Mouse (Mus musculus) midbrain, embryonic 11.5 days (tissue): ENCODE measurements around the gene Stx18. TPM values are rescaled to one million over a fixed set of nuclear protein-coding genes. Genes with fewer than 3 reads are reported as not detected.
A peak's percentile ranks its signal among the peaks of the same experiment; 100 is the strongest.

Source experiments
- ATAC-seq: fragments of 200-750 bp; cut with Nextera tagmentation; 2 replicates; pipeline ENCODE4 v1.8.0; 2017; ENCODE audit warnings: moderate TSS enrichment, moderate library complexity; ENCODE audit not compliant: low FRiP score
- DNase-seq: peaks from one replicate; pipeline ENCODE4 v3.0.0; 2015; ENCODE audit warnings: low spot score; ENCODE audit errors: missing footprints
- H3K27ac ChIP-seq: fragments of 300-500 bp; sonication (generic); 2 replicates; pipeline ENCODE4 v1.5.1; 2014; ENCODE audit warnings: low read depth, low read length
- H3K27me3 ChIP-seq: fragments of 300-500 bp; sonication (generic); 2 replicates; pipeline ENCODE4 v1.6.1; 2014; ENCODE audit warnings: mild to moderate bottlenecking, low read length, moderate library complexity, mixed read lengths; ENCODE audit not compliant: control insufficient read depth, insufficient read depth
- H3K36me3 ChIP-seq: fragments of 300-500 bp; sonication (generic); 2 replicates; pipeline ENCODE4 v1.6.1; 2014; ENCODE audit warnings: mild to moderate bottlenecking, low read length, moderate library complexity, mixed read lengths; ENCODE audit not compliant: control insufficient read depth, insufficient read depth
- H3K4me1 ChIP-seq: fragments of 300-500 bp; sonication (generic); 2 replicates; pipeline ENCODE4 v1.6.1; 2014; ENCODE audit warnings: low read length; ENCODE audit not compliant: control insufficient read depth, insufficient read depth
- H3K4me2 ChIP-seq: fragments of 300-500 bp; sonication (generic); 2 replicates; pipeline ENCODE4 v1.6.1; 2014; ENCODE audit warnings: mild to moderate bottlenecking, moderate library complexity
- H3K4me3 ChIP-seq: fragments of 300-500 bp; sonication (generic); 2 replicates; pipeline ENCODE4 v1.5.1; 2014; ENCODE audit warnings: low read depth, low read length
- H3K9ac ChIP-seq: fragments of 300-500 bp; sonication (generic); 2 replicates; pipeline ENCODE4 v1.6.1; 2014; ENCODE audit warnings: low read length
- H3K9me3 ChIP-seq: fragments of 300-500 bp; sonication (generic); 2 replicates; pipeline ENCODE4 v1.6.1; 2016; ENCODE audit warnings: low read length; ENCODE audit not compliant: control insufficient read depth
- WGBS: fragments of 180-500 bp; shearing (Covaris S2); extraction: QIAGEN DNeasy Blood & Tissue Kit; methylation state at CpG from one replicate; pipeline ENCODE4 v1.1.7; 2014; 5-methylcytosine and 5-hydroxymethylcytosine counted together
- polyA plus RNA-seq: library from polyadenylated mRNA; unstranded; fragments of >200 nt; fragmentation: Nextera tagmentation; extraction: Ambion mirVana; gene quantifications from 2 replicates; pipeline ENCODE4 v1.2.1, GENCODE M21; 2014

Gene Stx18
- 48.6 and 56.7 TPM in 2 replicates for polyA plus RNA-seq

GRCm38 (mm10) chr5:38038710-38039592 lies at the start of gene Stx18:
TSS of gene Stx18 (plus strand) at chr5:38038742.
- peak; percentile 98 for DNase-seq
- peak within 1 kb of the TSS; percentile 84 for H3K4me3 ChIP-seq
- H3K36me3 ChIP-seq: no peaks in the 10 kb centered on the region
- peaks cover 6% of the 10 kb centered on the region; the same call in 1 of the 2 replicates for H3K4me1 ChIP-seq
- H3K4me2 ChIP-seq: peak within 1 kb of the TSS; percentile 72
- peak within 1 kb of the TSS; percentile 90 for H3K9ac ChIP-seq
- no peak within 1 kb of the TSS for H3K27ac ChIP-seq
- H3K27me3 ChIP-seq: no peaks in the 10 kb centered on the region
- H3K9me3 ChIP-seq: no peaks in the 10 kb centered on the region
- under 1% methylated on average over 57 of the region's 57 CpGs for WGBS
- peak; percentile 97 for ATAC-seq

GRCm38 (mm10) chr5:37992346-37992745 lies 46.2 kb upstream of the Stx18 start:
- Histone ChIP-seq H3K9me3 (no peaks in the 10 kb centered on the region), H3K9ac (no peak overlapping the region), H3K4me2 (no peak overlapping the region), H3K36me3 (no peaks in the 10 kb centered on the region), H3K27me3 (no peaks in the 10 kb centered on the region), H3K27ac (no peak overlapping the region), H3K4me3 (no peak overlapping the region), H3K4me1 (no peaks in the 10 kb centered on the region)
- peak; percentile 76 for DNase-seq
- WGBS: 91% methylated on average over 5 of the region's 5 CpGs
- ATAC-seq: no peak

GRCm38 (mm10) chr5:37998805-37999204 lies 39.7 kb upstream of the Stx18 start:
- DNase-seq (peak; percentile 45), ATAC-seq (no peak)
- Histone ChIP-seq H3K27me3 (no peaks in the 10 kb centered on the region), H3K4me3 (no peak overlapping the region), H3K9ac (no peak overlapping the region), H3K4me1 (no peaks in the 10 kb centered on the region; the same call in 1 of the 2 replicates), H3K36me3 (no peaks in the 10 kb centered on the region), H3K27ac (no peak overlapping the region), H3K9me3 (no peaks in the 10 kb centered on the region), H3K4me2 (no peak overlapping the region)
- 85% methylated on average over 2 of the region's 2 CpGs for WGBS

GRCm38 (mm10) chr5:38002573-38002972 lies 36.0 kb upstream of the Stx18 start:
- 25% methylated on average over 4 of the region's 4 CpGs for WGBS
- no peak overlapping the region for H3K4me2 ChIP-seq
- H3K9me3 ChIP-seq: no peaks in the 10 kb centered on the region
- H3K9ac ChIP-seq: no peak overlapping the region
- no peaks in the 10 kb centered on the region for H3K27me3 ChIP-seq
- H3K36me3 ChIP-seq: no peaks in the 10 kb centered on the region
- no peak for DNase-seq
- ATAC-seq: no peak
- no peak overlapping the region for H3K27ac ChIP-seq
- H3K4me3 ChIP-seq: no peak overlapping the region
- peaks cover 3% of the 10 kb centered on the region; the same call in 1 of the 2 replicates for H3K4me1 ChIP-seq

GRCm38 (mm10) chr5:38004746-38005145 lies 33.8 kb upstream of the Stx18 start:
- Histone ChIP-seq H3K27me3 (no peaks in the 10 kb centered on the region), H3K4me1 (peaks cover 3% of the 10 kb centered on the region; the same call in 1 of the 2 replicates), H3K36me3 (no peaks in the 10 kb centered on the region), H3K9ac (no peak overlapping the region), H3K9me3 (no peaks in the 10 kb centered on the region), H3K27ac (no peak overlapping the region), H3K4me2 (no peak overlapping the region), H3K4me3 (no peak overlapping the region)
- WGBS: 90% methylated on average over 5 of the region's 5 CpGs
- ATAC-seq: no peak
- no peak for DNase-seq

- ATAC-seq (peak; percentile 74), DNase-seq (peak; percentile 87)
- H3K27me3 ChIP-seq: no peaks in the 10 kb centered on the region
- peaks cover 3% of the 10 kb centered on the region; the same call in 1 of the 2 replicates for H3K4me1 ChIP-seq
- H3K4me2 ChIP-seq: no peak overlapping the region
- 46% methylated on average over 17 of the region's 17 CpGs for WGBS
- H3K27ac ChIP-seq: no peak overlapping the region
- no peaks in the 10 kb centered on the region for H3K36me3 ChIP-seq
- no peak overlapping the region for H3K4me3 ChIP-seq
- no peak overlapping the region for H3K9ac ChIP-seq
- H3K9me3 ChIP-seq: no peaks in the 10 kb centered on the region
Measured at GRCm38 (mm10) chr5:38006415-38007347, 31.9 kb upstream of the Stx18 start.

GRCm38 (mm10) chr5:38009071-38009470 lies 29.5 kb upstream of the Stx18 start:
- H3K27me3 ChIP-seq: no peaks in the 10 kb centered on the region
- H3K36me3 ChIP-seq: no peaks in the 10 kb centered on the region
- no peak overlapping the region for H3K4me3 ChIP-seq
- ATAC-seq (no peak), DNase-seq (no peak)
- H3K9me3 ChIP-seq: no peaks in the 10 kb centered on the region
- 0 out of 2 replicates have a peak, but pooled peaks cover 3% of the 10 kb centered on the region for H3K4me1 ChIP-seq
- H3K4me2 ChIP-seq: no peak overlapping the region
- 97% methylated on average over 4 of the region's 4 CpGs for WGBS
- no peak overlapping the region for H3K9ac ChIP-seq
- no peak overlapping the region for H3K27ac ChIP-seq

GRCm38 (mm10) chr5:38014916-38015315 lies 23.6 kb upstream of the Stx18 start:
- H3K36me3 ChIP-seq: no peaks in the 10 kb centered on the region
- 28% methylated on average over 3 of the region's 3 CpGs for WGBS
- no peaks in the 10 kb centered on the region for H3K9me3 ChIP-seq
- H3K27me3 ChIP-seq: no peaks in the 10 kb centered on the region
- DNase-seq: no peak
- no peak overlapping the region for H3K4me2 ChIP-seq
- H3K27ac ChIP-seq: no peak overlapping the region
- no peak overlapping the region for H3K9ac ChIP-seq
- no peak overlapping the region for H3K4me3 ChIP-seq
- no peak for ATAC-seq
- no peaks in the 10 kb centered on the region for H3K4me1 ChIP-seq
